Mouse (Mus musculus) stomach, postnatal 0 days (tissue): Measurements from ENCODE around the gene Ccdc144b.

Source experiments
- CTCF ChIP-seq: IDR thresholded peaks from 2 replicates; pipeline ENCODE4 v1.5.1; 2016; ENCODE audit warnings: antibody characterized with exemption, low read depth, mild to moderate bottlenecking, moderate library complexity
- EP300 ChIP-seq: optimal IDR thresholded peaks from 2 replicates; pipeline ENCODE3; 2016; ENCODE audit warnings: antibody characterized with exemption

- TF ChIP-seq CTCF (no peak), EP300 (no peak)
Observed at GRCm38 (mm10) chr3:35990715-35991114, 62.6 kb downstream of the Ccdc144b start.
